Mouse (Mus musculus) T-cell, adult 66 days (primary cell): ENCODE results near the gene Olfr239. TPM values are rescaled to one million over a fixed set of nuclear protein-coding genes. Genes with fewer than 3 reads are reported as not detected.

ENCODE experiments used
- total RNA-seq, 2 experiments: library from RNA; stranded (reverse); gene quantifications; 3 replicates in 1 of 2; 4 replicates in 1 of 2; pipeline ENCODE4 v1.2.4; 2023

Olfr239 gene
- not detected for total RNA-seq

GRCm38 (mm10) chr17:33191002-33191401 is at the start of gene Olfr239:
Gene Olfr239, plus strand, starts transcription at chr17:33191302.

DNA sequence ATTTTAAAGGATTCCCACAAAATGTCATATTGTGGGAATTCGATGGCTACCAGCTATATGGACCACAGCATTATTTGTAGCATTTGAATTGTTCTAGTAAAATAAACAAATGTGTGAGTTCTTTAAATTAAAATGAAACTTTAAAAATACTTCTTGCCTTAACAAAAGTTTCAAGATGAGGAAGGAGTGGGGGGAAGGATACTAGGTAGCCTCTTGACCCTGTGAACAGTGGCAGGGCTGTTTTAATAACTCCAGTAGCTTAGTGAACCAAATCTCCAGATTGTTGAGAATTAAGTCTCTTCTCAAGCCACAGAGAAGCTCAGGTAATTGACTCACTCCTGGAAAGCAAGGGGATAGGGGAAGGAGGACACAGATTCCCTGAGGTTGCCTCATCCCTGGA is 23.0 kb upstream of the Olfr239 start, which contains the start of gene Olfr55:
TSS of gene Olfr55 (plus strand) at position 301 of the 400 bp plus-strand sequence.

DNA sequence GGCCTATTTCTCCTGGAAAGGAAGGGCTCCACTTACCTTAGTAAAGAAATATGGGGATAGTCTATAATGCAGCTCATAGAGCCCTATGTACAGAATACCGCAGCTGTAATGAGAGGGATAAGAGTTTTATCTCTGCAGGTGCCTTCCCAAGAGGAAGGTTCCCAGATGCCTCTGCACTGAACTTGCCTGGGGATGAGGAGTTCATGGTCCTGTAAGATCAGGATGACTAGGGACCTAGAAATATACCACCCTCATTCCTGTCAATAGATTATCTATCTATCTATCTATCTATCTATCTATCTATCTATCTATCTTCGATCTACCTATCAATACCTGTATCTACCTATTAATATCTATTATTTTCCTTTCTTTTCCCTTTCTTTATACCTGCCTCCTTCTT is 30.5 kb downstream of the Olfr239 start, which contains the start of gene Olfr1564:
TSS of gene Olfr1564 (minus strand) at position 101 of the 400 bp plus-strand sequence.

Other genes with a start within 250 kb of the Olfr239 start
- 10 to 100 TPM; 77.5 to 83.8 TPM for gene Cyp4f13, start 243.9 kb upstream of the Olfr239 start, total RNA-seq
- gene Zfp472, start 225.5 kb upstream of the Olfr239 start, total RNA-seq = 10 to 100 TPM; 23.1 to 30.3 TPM
- gene Zfp952, start 198.2 kb upstream of the Olfr239 start, total RNA-seq = 10 to 100 TPM; 14.3 to 15.0 TPM
- 1 to 10 TPM; 7.7 to 9.2 TPM for gene Zfp763, start 157.9 kb upstream of the Olfr239 start, total RNA-seq
- not detected for gene 4921501E09Rik, start 123.2 kb upstream of the Olfr239 start, total RNA-seq
- gene Zfp563, start 102.0 kb upstream of the Olfr239 start, total RNA-seq = 1 to 10 TPM; 3.6 to 5.0 TPM
- gene Morc2b, start 51.6 kb upstream of the Olfr239 start, total RNA-seq = not detected
- gene Olfr55, start 22.9 kb upstream of the Olfr239 start, total RNA-seq = not detected
- not detected for gene Olfr1564, start 30.4 kb downstream of the Olfr239 start, total RNA-seq
- 10 to 100 TPM in 1 of 2 experiments, 1 to 10 TPM in 1; 9.4 to 10.1 TPM for gene Zfp955a, start 63.8 kb downstream of the Olfr239 start, total RNA-seq
- not detected for gene Olfr63, start 73.4 kb downstream of the Olfr239 start, total RNA-seq
- gene Zfp955b, start 98.2 kb downstream of the Olfr239 start, total RNA-seq = 10 to 100 TPM; 10.5 to 16.1 TPM
- gene Zfp81, start 167.6 kb downstream of the Olfr239 start, total RNA-seq = 10 to 100 TPM; 13.7 to 19.7 TPM
- 1 to 10 TPM; 8.0 to 8.8 TPM for gene Zfp101, start 203.3 kb downstream of the Olfr239 start, total RNA-seq
- gene Actl9, start 241.6 kb downstream of the Olfr239 start, total RNA-seq = not detected